Mouse (Mus musculus) gastrocnemius, postnatal 36 days (tissue): Measurements from ENCODE around the gene Gm14435. TPM values are rescaled to one million over a fixed set of nuclear protein-coding genes. Genes with fewer than 3 reads are reported as not detected.
"Not testable (repeated sequence)": the region's sequence is repeated elsewhere in the genome, so short reads cannot be mapped to it uniquely, and the experiment has no call there.

Experiments
- DNase-seq, 2 experiments: peaks; one replicate each; pipeline ENCODE4 v3.0.0; 2022
- intact Hi-C: fragments of 180-260 bp; cut with DNase I; formaldehyde crosslinking; loops from one replicate; pipeline ENCODE4 v1.15.1; 2025
- long read RNA-seq, 2 experiments: library from polyadenylated mRNA; stranded (forward); transcript quantifications; one replicate each; pipeline ENCODE4 v2.0.0; 2021
- total RNA-seq, 2 experiments: library from RNA; stranded (reverse); gene quantifications; 2 replicates each; pipeline ENCODE4 v1.2.3; 2021

Gm14435 gene
- 1 to 10 TPM; 6.8 to 8.8 TPM for total RNA-seq
- long read RNA-seq, experiment 1, partial matches to known transcripts, result 0 of 3 reads
- long read RNA-seq, experiment 1, other reads (novel, unspliced or antisense), result 0 of 3 reads
- long read RNA-seq, experiment 2, partial matches to known transcripts, result 0 of 5 reads
- long read RNA-seq, experiment 2, other reads (novel, unspliced or antisense), result 1 of 5 reads

- intact Hi-C loops, DNase-seq: not testable (repeated sequence)
Observed at GRCm38 (mm10) chr2:176423294-176423693, at the start of gene Gm14435. Gene Gm14435 (plus strand): TSS chr2:176423594.

Other genes starting within 250 kb of the Gm14435 start
- gene 2210418O10Rik, start 197.0 kb upstream of the Gm14435 start, total RNA-seq, result 1 to 10 TPM; 1.4 to 2.2 TPM
- not detected for gene Gm11009, start 104.1 kb upstream of the Gm14435 start, total RNA-seq
- gene Gm14434, start 63.2 kb downstream of the Gm14435 start, total RNA-seq, result not detected
- not detected for gene Zfp967, start 97.5 kb downstream of the Gm14435 start, total RNA-seq
- gene Gm14308, start 212.8 kb downstream of the Gm14435 start, total RNA-seq, result 1 to 10 TPM in 1 of 2 experiments, not detected in 1; 1.0 TPM
- 10 to 100 TPM; 10.4 to 10.9 TPM for gene Zfp973, start 246.9 kb downstream of the Gm14435 start, total RNA-seq